Mouse (Mus musculus): Measurements from ENCODE around the gene Plagl1. TPM values are rescaled to one million over a fixed set of nuclear protein-coding genes. Genes with fewer than 3 reads are reported as not detected.
A peak's percentile ranks its signal among the peaks of the same experiment; 100 is the strongest.

The Plagl1 gene
- polyA plus RNA-seq, 1 experiment from 2014 or later, result 283 TPM

- H3K4me1 ChIP-seq (ENCODE audit: control insufficient read depth, insufficient read depth, low read length), result peaks cover 21% of the 10 kb centered on the region
- H3K4me2 ChIP-seq (ENCODE audit: low read depth, low read length), result no peak overlapping the region
- 38% methylated on average over 5 of the region's 5 CpGs for WGBS
- H3K9ac ChIP-seq (ENCODE audit: low read length), result no peak overlapping the region
- H3K9me3 ChIP-seq (replicated peaks; ENCODE audit: control insufficient read depth, low read length), result no peaks in the 10 kb centered on the region
- H3K27ac ChIP-seq (ENCODE audit: low read length), result peak overlapping the region; percentile 83
- H3K27me3 ChIP-seq (ENCODE audit: control insufficient read depth, insufficient read depth, low read length), result no peaks in the 10 kb centered on the region
- no peaks in the 10 kb centered on the region for H3K36me3 ChIP-seq (ENCODE audit: control insufficient read depth, insufficient read depth, low read length)
- ATAC-seq (ENCODE audit: insufficient read depth, low FRiP score), result no peak
- no peak overlapping the region for H3K4me3 ChIP-seq (replicated peaks; ENCODE audit: low read length)
These were observed 108.2 kb downstream of the Plagl1 start for GRCm38 (mm10) chr10:13168461-13168860.

GRCm38 (mm10) chr10:13170739-13171448, 110.6 kb downstream of the Plagl1 start:
- Histone ChIP-seq H3K27me3 (ENCODE audit: control insufficient read depth, insufficient read depth, low read length) (no peaks in the 10 kb centered on the region), H3K9ac (ENCODE audit: low read length) (no peak overlapping the region), H3K4me3 (replicated peaks; ENCODE audit: low read length) (no peak overlapping the region), H3K4me2 (ENCODE audit: low read depth, low read length) (no peak overlapping the region), H3K4me1 (ENCODE audit: control insufficient read depth, insufficient read depth, low read length) (peaks cover 21% of the 10 kb centered on the region), H3K36me3 (ENCODE audit: control insufficient read depth, insufficient read depth, low read length) (no peaks in the 10 kb centered on the region), H3K27ac (ENCODE audit: low read length) (peak overlapping the region; percentile 89), H3K9me3 (replicated peaks; ENCODE audit: control insufficient read depth, low read length) (no peaks in the 10 kb centered on the region)
- peak; percentile 45; the same call in 1 of the 2 replicates for ATAC-seq (ENCODE audit: insufficient read depth, low FRiP score)
- 25% methylated on average over 12 of the region's 12 CpGs for WGBS

GRCm38 (mm10) chr10:13171461-13171860, 111.2 kb downstream of the Plagl1 start:
- peak overlapping the region; percentile 89 for H3K27ac ChIP-seq (ENCODE audit: low read length)
- H3K4me1 ChIP-seq (ENCODE audit: control insufficient read depth, insufficient read depth, low read length), result peaks cover 21% of the 10 kb centered on the region
- ATAC-seq (ENCODE audit: insufficient read depth, low FRiP score), result no peak
- no peak overlapping the region for H3K4me2 ChIP-seq (ENCODE audit: low read depth, low read length)
- H3K27me3 ChIP-seq (ENCODE audit: control insufficient read depth, insufficient read depth, low read length), result no peaks in the 10 kb centered on the region
- H3K4me3 ChIP-seq (replicated peaks; ENCODE audit: low read length), result no peak overlapping the region
- no peaks in the 10 kb centered on the region for H3K9me3 ChIP-seq (replicated peaks; ENCODE audit: control insufficient read depth, low read length)
- WGBS, result 39% methylated on average over 2 of the region's 2 CpGs
- H3K9ac ChIP-seq (ENCODE audit: low read length), result no peak overlapping the region
- H3K36me3 ChIP-seq (ENCODE audit: control insufficient read depth, insufficient read depth, low read length), result no peaks in the 10 kb centered on the region

- H3K9ac ChIP-seq (ENCODE audit: low read length), result no peak overlapping the region; the same call in 1 of the 2 replicates
- no peak overlapping the region for H3K4me2 ChIP-seq (ENCODE audit: low read depth, low read length)
- peaks cover 21% of the 10 kb centered on the region for H3K4me1 ChIP-seq (ENCODE audit: control insufficient read depth, insufficient read depth, low read length)
- H3K36me3 ChIP-seq (ENCODE audit: control insufficient read depth, insufficient read depth, low read length), result peaks cover 7% of the 10 kb centered on the region; the same call in 1 of the 2 replicates
- H3K9me3 ChIP-seq (replicated peaks; ENCODE audit: control insufficient read depth, low read length), result no peaks in the 10 kb centered on the region
- 32% methylated on average over 10 of the region's 10 CpGs for WGBS
- ATAC-seq (ENCODE audit: insufficient read depth, low FRiP score), result peak; percentile 77
- H3K27me3 ChIP-seq (ENCODE audit: control insufficient read depth, insufficient read depth, low read length), result no peaks in the 10 kb centered on the region
- peak overlapping the region; percentile 76 for H3K27ac ChIP-seq (ENCODE audit: low read length)
- no peak overlapping the region for H3K4me3 ChIP-seq (replicated peaks; ENCODE audit: low read length)
These were observed 112.5 kb downstream of the Plagl1 start for GRCm38 (mm10) chr10:13172798-13173221.

- H3K9ac ChIP-seq (ENCODE audit: low read length), result no peak overlapping the region
These were observed 115.6 kb downstream of the Plagl1 start for GRCm38 (mm10) chr10:13175866-13176265.

GRCm38 (mm10) chr10:13177973-13178624, 117.8 kb downstream of the Plagl1 start, which contains the start of gene Zc2hc1b:
TSS of gene Zc2hc1b (minus strand) at chr10:13178023.
- H3K27me3 ChIP-seq (ENCODE audit: control insufficient read depth, insufficient read depth, low read length), result no peaks in the 10 kb centered on the region
- peaks cover 40% of the 10 kb centered on the region for H3K36me3 ChIP-seq (ENCODE audit: control insufficient read depth, insufficient read depth, low read length)
- no peak within 1 kb of the TSS for H3K4me3 ChIP-seq (replicated peaks; ENCODE audit: low read length)
- no peak within 1 kb of the TSS for H3K9ac ChIP-seq (ENCODE audit: low read length)
- no peaks in the 10 kb centered on the region for H3K4me1 ChIP-seq (ENCODE audit: control insufficient read depth, insufficient read depth, low read length)
- 56% methylated on average over 7 of the region's 7 CpGs for WGBS
- no peak within 1 kb of the TSS for H3K4me2 ChIP-seq (ENCODE audit: low read depth, low read length)
- peak within 1 kb of the TSS; percentile 58 for H3K27ac ChIP-seq (ENCODE audit: low read length)
- ATAC-seq (ENCODE audit: insufficient read depth, low FRiP score), result no peak
- no peaks in the 10 kb centered on the region for H3K9me3 ChIP-seq (replicated peaks; ENCODE audit: control insufficient read depth, low read length)

More at GRCm38 (mm10) chr10:13175866-13176265, 115.6 kb downstream of the Plagl1 start:
- Histone ChIP-seq H3K27ac (ENCODE audit: low read length) (no peak overlapping the region), H3K36me3 (ENCODE audit: control insufficient read depth, insufficient read depth, low read length) (peaks cover 30% of the 10 kb centered on the region), H3K4me3 (replicated peaks; ENCODE audit: low read length) (no peak overlapping the region), H3K27me3 (ENCODE audit: control insufficient read depth, insufficient read depth, low read length) (no peaks in the 10 kb centered on the region), H3K4me2 (ENCODE audit: low read depth, low read length) (no peak overlapping the region), H3K4me1 (ENCODE audit: control insufficient read depth, insufficient read depth, low read length) (peaks cover 14% of the 10 kb centered on the region), H3K9me3 (replicated peaks; ENCODE audit: control insufficient read depth, low read length) (no peaks in the 10 kb centered on the region)
- no peak for ATAC-seq (ENCODE audit: insufficient read depth, low FRiP score)
- WGBS, result 63% methylated on average over 7 of the region's 7 CpGs

GRCm38 (mm10) chr10:13180211-13180610, 119.9 kb downstream of the Plagl1 start:
- Histone ChIP-seq H3K9me3 (replicated peaks; ENCODE audit: control insufficient read depth, low read length) (no peaks in the 10 kb centered on the region), H3K4me1 (ENCODE audit: control insufficient read depth, insufficient read depth, low read length) (no peaks in the 10 kb centered on the region), H3K9ac (ENCODE audit: low read length) (no peak overlapping the region), H3K27ac (ENCODE audit: low read length) (peak overlapping the region; percentile 53; the same call in 1 of the 2 replicates), H3K4me2 (ENCODE audit: low read depth, low read length) (no peak overlapping the region), H3K4me3 (replicated peaks; ENCODE audit: low read length) (no peak overlapping the region), H3K36me3 (ENCODE audit: control insufficient read depth, insufficient read depth, low read length) (peaks cover 40% of the 10 kb centered on the region), H3K27me3 (ENCODE audit: control insufficient read depth, insufficient read depth, low read length) (no peaks in the 10 kb centered on the region)
- no peak for ATAC-seq (ENCODE audit: insufficient read depth, low FRiP score)
- WGBS, result 64% methylated on average over 7 of the region's 7 CpGs

Data from stomach, embryonic 16.5 days (tissue).